Mouse (Mus musculus) gastrocnemius, postnatal 10 days (tissue): ENCODE results near the gene Zbtb48. TPM values are rescaled to one million over a fixed set of nuclear protein-coding genes. Genes with fewer than 3 reads are reported as not detected.
"Not testable (repeated sequence)": the region's sequence is repeated elsewhere in the genome, so short reads cannot be mapped to it uniquely, and the experiment has no call there.

Experiments
- DNase-seq: peaks from one replicate; pipeline ENCODE4 v3.0.0; 2021; ENCODE audit warnings: mixed read lengths
- long read RNA-seq, 2 experiments: library from polyadenylated mRNA; stranded (forward); transcript quantifications; one replicate each; pipeline ENCODE4 v2.0.0; 2021
- total RNA-seq, 2 experiments: library from RNA; stranded (reverse); gene quantifications; 2 replicates each; pipeline ENCODE4 v1.2.3; 2021

Zbtb48 gene
- 1 to 10 TPM; 3.2 to 4.7 TPM for total RNA-seq
- long read RNA-seq, experiment 1, partial matches to known transcripts = 1 of 6 reads
- long read RNA-seq, experiment 1, other reads (novel, unspliced or antisense) = 1 of 6 reads
- long read RNA-seq, experiment 2, partial matches to known transcripts = 0 of 6 reads
- long read RNA-seq, experiment 2, other reads (novel, unspliced or antisense) = 2 of 6 reads

DNA sequence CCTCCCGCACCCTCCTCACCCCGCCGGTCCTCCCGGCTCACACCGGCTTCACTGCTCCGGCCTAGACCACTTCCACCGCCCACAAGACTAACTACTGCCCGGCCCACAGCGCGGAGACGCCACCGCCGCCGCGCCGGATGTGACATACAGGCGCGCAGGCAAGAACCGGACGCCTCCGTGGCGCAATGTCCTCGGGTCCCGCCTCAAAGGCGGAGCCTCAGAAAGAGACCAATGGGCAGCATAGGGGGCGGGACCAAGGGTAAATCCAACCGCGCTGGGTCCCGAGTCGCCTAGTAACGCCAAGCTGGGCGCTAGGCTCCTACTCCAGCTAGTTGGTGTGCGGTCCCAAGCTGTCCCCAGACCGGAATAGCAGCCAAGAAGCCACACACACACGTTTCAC is at the start of gene Zbtb48:
Zbtb48 (minus strand) TSS at position 148 of the 400 bp plus-strand sequence.
- DNase-seq = peak; percentile 91

DNA sequence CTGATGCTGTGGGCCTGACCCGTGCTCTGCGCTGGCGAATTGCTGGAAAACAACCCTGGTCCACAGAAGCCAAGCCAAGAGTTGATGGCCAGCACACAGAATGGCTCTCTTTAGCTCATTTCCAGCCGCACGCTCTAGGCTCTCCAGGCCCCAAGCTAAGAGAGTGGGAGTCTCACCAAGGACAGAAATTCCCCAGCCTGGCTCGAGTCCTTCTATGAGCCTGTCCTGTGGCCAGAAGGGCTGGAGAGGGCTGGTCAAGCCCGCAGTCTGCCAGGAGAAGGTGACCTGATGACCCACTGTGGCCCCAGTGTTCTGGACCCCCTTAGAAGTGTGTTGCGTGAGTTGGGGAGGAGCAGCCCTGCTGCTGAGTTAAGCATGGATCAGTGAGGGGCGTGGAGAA is 49.7 kb upstream of the Zbtb48 start:
- no peak for DNase-seq

DNA sequence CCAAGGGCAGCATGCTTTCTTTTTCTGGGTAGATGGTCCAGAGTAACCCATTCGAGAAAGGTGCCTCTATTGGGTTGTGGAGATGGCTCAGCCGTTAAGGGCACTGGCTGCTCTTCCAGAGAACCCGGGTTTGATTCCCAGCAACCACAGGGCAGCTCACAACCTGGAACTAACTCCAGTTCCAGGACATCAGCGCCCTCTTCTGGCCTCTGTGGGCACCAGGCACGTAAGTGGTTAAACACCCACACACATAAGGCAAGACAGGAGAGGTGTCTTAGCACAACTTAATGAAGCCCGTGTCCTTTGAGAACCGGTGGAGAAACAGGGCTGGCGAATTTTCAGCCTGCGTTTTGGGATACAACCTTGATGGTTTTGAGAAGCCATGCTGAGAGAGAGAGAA is 47.1 kb upstream of the Zbtb48 start:
- no peak for DNase-seq

DNA sequence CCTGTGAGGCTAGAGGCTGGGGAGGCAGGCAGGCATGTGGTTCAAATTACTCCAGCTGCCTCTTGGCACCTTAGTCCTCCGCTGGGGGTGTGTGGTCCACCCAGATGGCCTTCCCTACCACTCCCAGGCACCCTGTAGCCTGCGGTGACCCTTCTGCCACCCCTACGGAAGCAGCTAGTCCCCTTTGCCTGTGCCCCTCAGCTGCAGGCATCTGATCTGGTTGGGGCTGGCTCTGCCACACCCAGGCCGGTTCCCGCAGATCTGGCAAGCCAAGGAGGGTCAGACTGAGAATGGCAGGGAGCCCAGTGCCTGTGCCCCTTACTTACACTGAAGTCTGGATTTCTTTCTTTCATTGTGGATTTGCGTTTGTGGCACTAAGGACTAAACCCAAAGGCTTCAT is 46.2 kb upstream of the Zbtb48 start:
- no peak for DNase-seq

DNA sequence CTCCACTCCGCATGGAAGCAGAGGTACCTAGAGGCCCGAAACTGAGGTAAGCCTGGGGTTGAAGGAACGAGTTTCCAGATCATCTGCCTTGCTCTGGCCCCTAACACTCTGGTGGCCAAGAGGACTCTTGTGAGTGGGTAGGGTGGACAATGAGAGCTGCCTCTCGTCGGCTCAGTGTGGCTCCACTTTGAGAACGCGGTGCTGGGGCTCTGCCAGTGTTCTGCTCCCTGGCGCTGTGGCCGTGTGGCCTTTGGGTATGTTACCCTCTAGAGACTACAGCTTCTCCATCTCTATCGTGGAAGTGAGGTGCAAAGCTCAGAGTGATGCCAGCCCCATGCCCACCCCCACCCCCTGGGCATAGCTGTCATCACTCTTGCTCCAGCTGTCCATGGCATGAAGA is 45.2 kb upstream of the Zbtb48 start:
- no peak for DNase-seq

DNA sequence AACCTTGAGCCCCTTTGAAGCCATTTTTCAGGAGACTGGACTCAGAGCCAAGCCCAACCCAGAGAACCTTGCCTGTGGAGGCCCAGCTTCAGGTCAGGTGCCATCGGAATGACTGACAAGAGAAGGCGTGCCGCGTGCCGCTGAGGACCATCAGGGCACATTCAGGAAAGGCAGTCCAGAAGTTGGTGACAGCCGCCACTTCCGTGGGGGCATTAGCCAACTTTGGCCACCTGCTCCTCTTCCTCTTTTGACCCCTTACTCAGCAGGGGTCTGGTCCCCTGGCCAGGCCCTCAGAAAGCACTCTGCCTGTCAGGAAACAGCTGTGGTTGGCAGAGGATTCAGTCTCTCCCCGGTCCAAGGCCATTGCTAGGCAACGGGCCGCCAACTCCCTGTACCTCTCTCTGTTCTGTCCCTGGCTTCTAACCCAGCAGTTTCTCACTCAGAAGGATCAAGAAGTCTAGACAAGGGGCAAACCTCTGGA is 44.7 kb upstream of the Zbtb48 start, which contains the start of gene Plekhg5:
Plekhg5 (plus strand) TSS at position 378 of the 481 bp plus-strand sequence.
- DNase-seq = peak; percentile 58

DNA sequence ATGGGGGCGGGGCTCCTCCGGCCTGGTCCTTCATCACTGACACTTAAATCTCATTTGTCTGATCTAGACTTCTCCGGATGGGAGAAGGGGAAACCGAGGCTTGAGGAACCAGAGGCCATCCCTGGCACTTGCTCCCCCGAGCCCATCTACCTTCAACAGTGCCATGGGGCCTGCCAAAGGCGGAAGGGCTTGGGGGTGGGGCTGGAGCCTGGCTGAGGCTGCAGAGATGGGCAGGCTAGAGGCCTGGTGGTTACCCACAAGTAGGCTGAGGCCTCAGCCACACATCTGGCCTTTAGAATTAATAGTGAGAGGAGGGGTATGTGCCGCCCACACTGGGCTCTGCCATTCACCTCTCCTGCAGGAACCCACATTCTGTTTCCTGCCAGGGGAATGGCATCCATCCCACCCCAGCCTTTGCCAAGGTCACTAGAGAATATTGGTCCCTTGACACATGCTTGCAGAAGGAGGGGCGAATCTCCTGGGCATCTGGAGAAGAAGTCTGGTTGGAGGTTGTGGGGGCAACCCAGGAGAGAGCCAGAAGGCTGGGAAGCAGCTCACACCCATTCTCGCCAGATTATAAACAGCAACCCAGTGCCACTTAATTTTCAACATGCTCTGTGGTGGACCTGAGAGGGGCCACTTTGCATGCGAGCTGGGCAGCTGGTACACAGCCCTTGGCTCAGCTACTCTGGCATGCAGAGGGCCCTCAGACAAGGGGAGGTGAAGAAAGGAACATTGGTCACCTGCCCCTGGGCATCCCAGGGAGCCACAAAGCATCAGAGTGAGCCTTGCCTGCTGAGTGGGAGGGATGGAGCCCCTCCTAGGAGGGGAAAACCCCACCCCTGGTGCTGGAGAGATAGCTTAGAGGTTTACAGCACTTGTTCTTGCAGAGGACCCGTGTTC is 43.3 kb upstream of the Zbtb48 start:
- no peak for DNase-seq

DNA sequence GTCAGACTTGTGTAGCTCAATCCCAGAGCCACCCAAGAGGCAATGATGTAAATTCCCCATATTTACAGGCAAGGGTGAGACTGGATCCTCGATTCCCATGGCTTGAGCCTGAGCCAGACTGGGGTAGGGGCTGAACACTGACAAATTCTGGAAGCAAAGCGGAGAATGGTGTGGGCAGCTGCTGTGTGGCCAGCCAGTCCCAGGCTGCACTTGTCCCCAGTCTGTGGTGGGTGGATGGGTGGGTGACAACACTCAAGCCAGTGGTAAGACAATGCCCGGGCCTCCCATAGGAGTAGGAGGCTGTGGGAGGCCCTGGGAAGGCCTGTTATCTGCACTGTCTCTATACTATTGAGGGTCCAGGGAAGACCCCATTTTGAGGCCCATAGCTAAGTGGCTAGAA is 41.8 kb upstream of the Zbtb48 start:
- no peak for DNase-seq

DNA sequence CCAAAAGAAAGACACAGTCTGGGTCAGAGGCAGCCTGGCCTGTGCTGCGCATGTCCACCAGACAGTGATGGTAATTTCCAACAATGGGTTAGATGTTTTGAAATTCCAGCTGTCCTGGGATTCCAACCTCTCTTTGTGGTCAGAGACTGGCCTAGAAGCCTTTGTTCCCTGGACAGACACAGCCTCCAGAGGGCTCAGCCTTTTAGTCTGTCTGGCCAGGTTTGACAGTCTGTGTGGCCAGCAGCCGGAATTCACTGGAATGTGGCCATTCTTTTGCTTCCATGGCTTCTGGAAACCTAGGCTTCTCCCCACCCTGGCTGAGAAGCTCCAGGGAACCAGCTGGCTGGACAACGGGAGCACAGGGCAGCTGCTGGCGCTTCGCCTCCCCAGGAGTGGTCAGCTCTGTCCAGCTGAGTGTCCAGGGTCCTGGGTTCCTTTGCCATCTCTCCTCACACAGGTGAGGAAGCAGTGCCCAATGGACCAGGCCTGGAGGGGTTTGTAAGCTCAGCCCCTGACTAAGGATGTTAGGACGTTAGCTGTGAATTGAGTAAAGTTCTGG is 40.8 kb upstream of the Zbtb48 start:
- DNase-seq = peak; percentile 41

DNA sequence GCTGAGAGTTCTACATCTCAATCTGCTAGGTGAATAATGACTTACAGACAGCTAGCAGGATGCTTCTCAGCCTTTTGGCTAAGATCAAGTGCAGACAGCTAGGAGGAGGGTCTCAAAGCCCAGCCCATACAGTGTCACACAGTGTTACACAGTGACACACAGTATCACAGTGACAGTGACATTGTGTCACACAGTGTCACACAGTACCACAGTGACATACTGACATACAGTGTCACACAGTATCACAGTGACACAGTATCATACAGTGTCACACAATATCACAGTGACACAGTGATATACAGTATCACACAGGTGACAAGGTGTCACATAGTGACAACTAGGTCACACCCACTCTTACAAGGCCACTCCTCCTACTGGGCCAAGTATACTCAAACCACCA is 39.8 kb upstream of the Zbtb48 start:
- DNase-seq = no peak

DNA sequence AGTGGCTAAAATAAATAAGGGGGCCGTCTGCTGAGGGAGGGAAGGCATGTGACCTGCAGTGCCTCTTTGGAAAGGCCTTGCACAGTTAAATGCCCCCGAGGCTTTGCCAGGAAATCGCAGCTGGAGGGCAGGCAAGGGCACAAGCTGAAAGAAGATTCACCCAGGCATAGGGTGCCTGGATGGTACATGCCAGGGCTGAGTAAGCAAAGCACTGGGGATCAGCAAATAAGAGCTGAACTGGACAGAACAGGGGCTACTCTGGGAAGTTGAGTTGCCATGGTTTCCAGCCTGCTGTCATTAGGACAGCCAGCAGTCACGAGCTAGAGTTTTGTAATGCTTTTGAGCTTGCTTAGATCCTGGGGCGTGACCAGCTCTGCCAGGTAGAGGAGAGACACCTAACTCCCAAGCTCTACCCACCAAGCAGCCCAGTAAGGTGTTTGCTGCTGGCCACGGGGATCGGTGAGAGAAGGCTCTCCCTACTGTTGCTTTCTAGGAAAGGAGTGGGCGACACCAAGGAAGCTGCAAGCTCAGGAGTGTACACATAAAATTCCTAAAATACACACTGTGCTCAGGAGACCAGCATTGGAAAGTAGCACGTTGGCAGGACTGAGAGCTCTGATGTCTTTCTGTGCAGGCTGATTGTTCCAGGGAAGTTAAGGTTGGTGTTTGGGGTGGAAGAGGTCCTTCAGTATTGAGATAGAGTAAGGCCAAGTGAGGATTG is 35.1 kb upstream of the Zbtb48 start:
- DNase-seq = no peak

DNA sequence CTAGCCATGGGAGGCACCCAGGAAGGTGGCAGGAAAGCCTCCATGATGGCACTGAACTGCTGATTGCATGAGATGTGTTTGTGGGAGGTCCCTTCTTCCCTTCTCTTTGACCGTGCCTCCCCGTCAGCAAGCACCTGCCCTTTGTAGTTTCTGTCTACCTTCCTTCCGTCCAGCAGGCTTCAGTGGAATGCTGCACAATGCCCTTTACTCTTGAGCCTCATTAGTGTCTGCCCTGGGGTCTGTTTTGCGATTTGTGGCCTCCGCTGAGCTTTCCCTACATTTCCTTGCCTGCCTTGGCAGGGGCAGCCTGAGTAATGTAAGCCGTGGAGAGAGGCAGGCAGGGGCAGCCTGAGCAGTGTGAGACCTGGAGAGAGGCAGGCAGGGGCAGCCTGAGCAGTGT is 17.1 kb upstream of the Zbtb48 start:
- DNase-seq = no peak

DNA sequence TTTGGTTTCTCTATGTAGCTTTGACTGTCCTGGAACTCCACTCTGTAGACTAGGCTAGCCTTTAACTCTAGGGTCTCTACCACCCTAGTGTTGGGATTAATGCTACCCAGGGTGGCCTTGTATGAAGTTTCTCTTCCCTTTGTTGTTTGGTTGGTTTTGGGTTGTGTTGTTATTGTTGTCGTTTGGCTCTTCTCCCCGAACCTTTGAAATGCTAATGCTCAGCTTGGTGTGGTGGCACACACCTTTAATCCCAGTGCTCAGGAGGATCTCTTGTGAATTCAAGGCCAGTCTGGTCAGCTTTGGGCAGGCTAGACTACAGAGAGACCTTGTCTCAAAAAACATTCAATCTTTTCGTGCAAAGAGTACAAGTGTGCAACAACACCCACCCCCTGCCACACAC is 15.7 kb upstream of the Zbtb48 start:
- DNase-seq = no peak

DNA sequence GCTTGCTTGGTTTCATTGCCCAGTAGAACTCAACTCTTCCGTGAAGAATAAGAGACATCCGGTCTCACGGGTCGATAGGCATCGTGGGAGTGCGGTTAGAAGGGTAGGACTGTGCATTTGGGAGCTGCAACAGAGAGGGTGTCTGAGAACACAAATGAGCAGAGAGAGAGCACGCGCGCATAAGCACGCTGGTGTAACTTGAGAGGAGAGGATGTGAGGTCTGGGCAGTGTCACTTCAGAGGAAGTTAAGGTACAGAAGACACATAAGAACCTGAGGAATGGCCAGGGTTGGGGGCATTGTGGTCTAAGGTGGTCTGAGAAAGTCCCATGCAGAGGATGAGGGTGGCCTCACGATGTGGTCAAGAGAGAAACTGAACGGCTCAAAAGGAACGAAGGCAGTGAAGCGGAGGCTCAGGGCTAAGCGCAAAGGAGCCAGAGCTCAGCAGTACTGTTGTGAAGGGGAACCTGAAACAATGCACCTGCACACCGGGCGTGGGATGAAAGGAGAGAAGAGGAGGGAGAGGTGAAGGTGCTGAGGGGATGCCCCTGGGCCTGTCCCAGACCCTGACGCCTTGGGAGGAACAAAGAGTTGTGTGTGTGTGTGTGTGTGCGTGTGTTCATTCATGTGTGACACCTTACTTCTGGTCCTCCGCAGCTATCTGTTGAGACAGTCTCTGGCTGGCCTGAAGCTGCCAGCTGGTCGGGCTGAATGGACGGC is 14.6 kb upstream of the Zbtb48 start:
- no peak for DNase-seq

DNA sequence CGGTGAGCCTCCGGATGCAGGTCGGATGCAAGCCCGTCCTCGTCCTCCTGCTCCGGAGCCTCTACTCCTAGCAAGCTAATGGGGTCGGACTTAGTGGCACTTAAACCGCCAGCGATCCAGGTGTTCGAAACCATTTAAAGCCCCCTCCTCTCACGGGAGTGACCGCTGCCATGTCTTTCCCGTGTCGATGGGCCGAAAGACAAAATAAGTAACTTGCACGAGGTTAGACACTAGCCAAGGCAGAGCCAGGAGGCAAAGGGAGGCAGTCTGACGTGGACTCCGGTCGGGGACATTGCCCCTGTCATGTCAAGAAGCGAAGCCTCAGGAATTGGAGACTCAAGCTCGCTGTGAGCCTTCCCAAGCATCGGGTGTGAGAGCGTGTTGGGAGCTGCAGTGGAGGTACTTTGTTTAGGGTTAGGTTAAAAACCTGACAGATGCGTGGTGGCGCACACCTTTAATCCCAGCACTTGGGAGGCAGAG is 12.4 kb upstream of the Zbtb48 start:
- DNase-seq = no peak

DNA sequence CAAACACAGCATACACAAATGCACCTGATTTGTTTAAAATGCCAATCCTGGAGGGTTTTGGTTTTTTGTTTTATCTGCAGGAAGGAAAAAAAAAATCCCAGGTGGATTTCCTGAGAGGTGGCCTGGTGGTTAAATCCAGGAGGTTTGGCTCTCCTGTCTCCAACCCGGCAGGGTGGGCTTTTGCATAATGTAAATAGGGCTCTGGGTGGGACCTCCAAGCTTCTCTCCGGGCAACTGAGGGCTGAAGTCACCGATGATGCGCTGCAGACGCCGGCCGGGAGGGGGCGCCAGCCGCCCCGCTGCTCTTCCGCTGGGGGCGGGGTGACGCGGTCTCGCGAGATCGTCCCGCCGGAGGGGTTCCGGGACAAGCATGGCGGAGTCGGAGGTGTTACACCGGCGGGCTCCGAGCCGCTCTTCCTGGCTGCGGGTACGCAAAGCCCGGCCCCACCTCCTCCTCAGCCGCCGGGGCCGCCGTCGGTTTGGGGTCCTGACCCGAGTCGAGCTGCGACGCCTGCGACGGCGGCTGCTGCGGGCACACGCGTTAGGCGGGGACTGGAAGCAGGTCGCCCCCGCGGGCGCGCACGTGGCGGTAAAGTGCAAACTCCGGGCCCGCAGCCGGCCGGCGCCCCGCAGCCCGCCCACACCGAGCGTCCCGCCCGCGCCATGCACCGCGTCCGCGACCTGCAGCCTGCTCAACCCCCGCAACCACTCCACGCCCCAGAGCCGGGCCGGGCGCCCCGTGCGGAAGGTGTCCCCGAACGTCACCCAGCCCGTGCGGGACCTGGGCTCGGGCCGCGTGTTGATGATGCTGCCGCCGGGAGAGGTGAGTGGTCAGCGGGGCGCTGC is 11.7 kb upstream of the Zbtb48 start, which contains the start of gene Nol9:
Nol9 (plus strand) TSS at position 337 of the 846 bp plus-strand sequence.
- DNase-seq = peak; percentile 97

DNA sequence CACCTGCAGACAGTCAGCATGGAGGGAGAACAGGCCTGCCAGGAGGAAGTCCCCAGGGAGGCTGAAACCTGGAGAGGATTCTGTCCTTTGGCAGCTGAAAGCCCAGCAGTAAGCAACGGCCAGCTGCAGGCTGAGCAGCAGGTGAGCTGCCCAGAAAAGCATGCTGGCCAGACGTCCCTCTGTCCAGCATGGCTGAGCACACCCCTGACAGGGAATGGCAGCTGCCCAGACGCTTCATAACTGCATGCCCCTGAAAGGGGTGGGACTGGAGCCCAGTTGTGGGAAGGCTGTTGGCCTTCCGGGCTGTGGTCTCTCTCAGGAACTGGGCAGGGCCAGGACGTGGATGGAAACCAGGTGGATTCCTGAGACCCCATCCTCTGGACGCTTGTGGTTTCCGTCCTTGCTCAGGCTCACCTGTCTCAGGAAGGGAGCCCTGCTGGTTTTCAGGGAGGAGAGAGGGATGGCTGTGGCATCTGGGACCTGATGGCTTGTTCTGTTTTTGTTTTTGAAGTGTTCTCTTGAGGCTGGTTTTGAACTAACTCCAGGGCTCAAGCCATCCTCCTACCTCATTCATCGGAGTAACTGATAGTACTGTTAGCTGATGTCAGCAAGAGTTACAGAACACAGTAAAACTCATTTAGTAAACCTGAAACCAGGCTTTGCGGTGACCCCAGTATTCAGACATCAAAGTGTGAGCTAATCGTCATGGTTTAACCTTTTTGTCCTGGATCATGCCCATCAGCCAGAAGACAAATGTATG is 10.9 kb upstream of the Zbtb48 start, which contains the start of gene Tas1r1:
Tas1r1 (minus strand) TSS at position 344 of the 760 bp plus-strand sequence.
- peak; percentile 36 for DNase-seq

DNA sequence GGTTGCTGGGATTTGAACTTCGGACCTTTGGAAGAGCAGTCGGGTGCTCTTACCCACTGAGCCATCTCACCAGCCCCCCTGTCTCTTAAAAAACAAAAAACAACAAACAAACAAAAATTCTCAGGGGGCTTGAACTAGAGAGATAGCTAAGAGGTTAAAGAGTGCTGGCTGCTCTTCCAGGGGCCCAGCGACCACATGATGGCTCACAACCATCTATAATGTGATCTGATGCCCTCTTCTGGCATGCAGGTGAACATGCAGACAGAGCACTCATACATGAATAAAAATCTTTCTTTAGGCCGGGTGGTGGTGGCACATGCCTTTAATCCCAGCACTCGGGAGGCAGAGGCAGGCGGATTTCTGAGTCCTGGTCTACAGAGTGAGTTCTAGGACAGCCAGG is 9.0 kb upstream of the Zbtb48 start:
- DNase-seq = not testable (repeated sequence)

DNA sequence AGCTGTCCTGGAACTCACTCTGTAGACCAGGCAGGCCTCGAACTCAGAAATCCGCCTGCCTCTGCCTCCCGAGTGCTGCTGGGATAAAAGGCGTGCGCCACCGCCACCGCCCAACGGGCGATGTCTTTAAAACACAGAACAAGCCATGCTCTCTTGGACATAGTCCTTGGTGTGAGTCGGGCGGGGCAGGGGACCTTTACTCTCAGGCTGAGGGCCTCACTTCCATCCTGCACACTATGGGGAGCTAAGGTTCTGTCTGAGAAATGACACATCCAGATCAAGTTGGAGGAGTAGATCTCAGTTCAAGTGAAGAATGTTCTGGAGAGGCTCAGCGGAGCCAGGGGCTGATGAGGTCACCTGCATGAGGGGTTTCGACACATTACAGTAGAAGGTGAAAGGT is 5.5 kb upstream of the Zbtb48 start:
- no peak for DNase-seq

DNA sequence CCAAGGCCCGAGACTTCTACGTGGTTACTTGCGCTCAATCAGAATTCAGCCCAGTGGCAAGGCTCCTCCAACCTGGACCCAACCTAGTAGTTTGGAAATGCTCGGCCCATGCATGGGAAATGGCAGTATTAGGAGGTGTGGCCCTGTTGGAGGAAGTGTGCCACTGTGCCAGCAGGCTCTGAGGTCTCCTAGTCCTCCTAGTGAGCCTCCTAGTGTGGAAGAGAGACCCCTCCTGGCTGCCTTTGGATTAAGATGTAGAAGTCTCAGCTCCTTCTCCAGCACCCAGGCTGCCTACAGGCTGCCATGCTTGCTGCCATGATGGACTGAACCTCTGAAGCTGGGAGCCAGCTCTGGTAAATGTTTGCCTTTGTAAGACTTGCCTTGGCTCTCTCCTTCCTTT is 2.5 kb upstream of the Zbtb48 start:
- no peak for DNase-seq
